8 mouse cellular contexts compared by ENCODE assay signal in genomic region chr19:24554425-24554824, GRCm38 (mm10). TPM values are rescaled to one million over a fixed set of nuclear protein-coding genes. Genes with fewer than 3 reads are reported as not detected.
DNase-seq lines count a peak whose midpoint lies in the region; ATAC-seq lines count a peak whose summit lies in the region.

No protein-coding gene starts in this region.

- no peak overlapping the region; the same call in 1 of the 2 replicates for H3K27ac ChIP-seq in kidney, embryonic 14.5 days (ENCODE audit: low read depth, low read length)
- no peak overlapping the region for H3K27ac ChIP-seq in embryonic facial prominence, embryonic 10.5 days (replicated peaks)
- H3K27ac ChIP-seq in hindbrain, embryonic 11.5 days (ENCODE audit: low read depth, low read length) = no peak overlapping the region
- H3K27ac ChIP-seq in midbrain, embryonic 13.5 days = no peak overlapping the region

- H3K27me3 ChIP-seq in kidney, embryonic 14.5 days (ENCODE audit: control insufficient read depth, insufficient read depth, low read length) = no peaks in the 10 kb centered on the region; the same call in none of the 2 replicates
- H3K27me3 ChIP-seq in embryonic facial prominence, embryonic 10.5 days (replicated peaks; ENCODE audit: low read depth, poor library complexity, severe bottlenecking) = peaks cover 62% of the 10 kb centered on the region
- peaks cover 9% of the 10 kb centered on the region for H3K27me3 ChIP-seq in hindbrain, embryonic 11.5 days (ENCODE audit: control insufficient read depth, insufficient read depth, low read length)
- H3K27me3 ChIP-seq in midbrain, embryonic 13.5 days = peaks cover 37% of the 10 kb centered on the region

- DNase-seq in kidney, postnatal 10 days = no peak
- no peak for DNase-seq in embryonic facial prominence, embryonic 10.5 days (ENCODE audit: low spot score)
- no peak for DNase-seq in hindbrain, embryonic 11.5 days (ENCODE audit: low spot score)
- no peak for DNase-seq in spleen, postnatal 36 days (ENCODE audit: low spot score in 2 of 2)
- no peak for DNase-seq in gastrocnemius, postnatal 36 days
- no peak for DNase-seq in layer of hippocampus, postnatal 14 days (ENCODE audit: low spot score in 2 of 2)

- ATAC-seq in kidney, embryonic 14.5 days (ENCODE audit: low FRiP score, low TSS enrichment) = no peak
- no peak for ATAC-seq in hindbrain, embryonic 11.5 days (ENCODE audit: low FRiP score)
- no peak for ATAC-seq in midbrain, embryonic 13.5 days

- H3K36me3 ChIP-seq in kidney, embryonic 14.5 days (ENCODE audit: control insufficient read depth, insufficient read depth, low read length) = no peaks in the 10 kb centered on the region
- no peaks in the 10 kb centered on the region for H3K36me3 ChIP-seq in embryonic facial prominence, embryonic 10.5 days (replicated peaks)
- H3K36me3 ChIP-seq in hindbrain, embryonic 11.5 days (ENCODE audit: control insufficient read depth, insufficient read depth, low read length) = no peaks in the 10 kb centered on the region
- H3K36me3 ChIP-seq in midbrain, embryonic 13.5 days = no peaks in the 10 kb centered on the region

- peak overlapping the region; percentile 94 for H3K4me2 ChIP-seq in kidney, embryonic 14.5 days (replicated peaks; ENCODE audit: low read depth, low read length)
- peak overlapping the region; percentile 91 for H3K4me2 ChIP-seq in hindbrain, embryonic 11.5 days (replicated peaks; ENCODE audit: low read depth, low read length)
- H3K4me2 ChIP-seq in midbrain, embryonic 13.5 days (replicated peaks) = peak overlapping the region; percentile 99

- intact Hi-C loops in gastrocnemius, postnatal 36 days (cut with DNase I) = no loop called here

- WGBS in kidney, embryonic 14.5 days = 20% methylated on average over 4 of the region's 4 CpGs
- 34% methylated on average over 4 of the region's 4 CpGs for WGBS in embryonic facial prominence, embryonic 10.5 days
- WGBS in hindbrain, embryonic 11.5 days = 31% methylated on average over 4 of the region's 4 CpGs
- 20% methylated on average over 4 of the region's 4 CpGs for WGBS in midbrain, embryonic 13.5 days

- H3K9ac ChIP-seq in kidney, embryonic 14.5 days (ENCODE audit: low read depth, low read length) = no peak overlapping the region
- no peak overlapping the region for H3K9ac ChIP-seq in hindbrain, embryonic 11.5 days (ENCODE audit: low read depth, low read length)
- H3K9ac ChIP-seq in midbrain, embryonic 13.5 days (replicated peaks) = no peak overlapping the region

- peak overlapping the region; percentile 83; the same call in 1 of the 2 replicates for H3K4me3 ChIP-seq in kidney, embryonic 14.5 days (ENCODE audit: low read length)
- peak overlapping the region; percentile 87 for H3K4me3 ChIP-seq in embryonic facial prominence, embryonic 10.5 days
- H3K4me3 ChIP-seq in hindbrain, embryonic 11.5 days (ENCODE audit: low read depth, low read length) = peak overlapping the region; percentile 82
- no peak overlapping the region for H3K4me3 ChIP-seq in midbrain, embryonic 13.5 days (replicated peaks)

- no peaks in the 10 kb centered on the region for H3K9me3 ChIP-seq in kidney, embryonic 14.5 days (ENCODE audit: control insufficient read depth, low read length)
- H3K9me3 ChIP-seq in embryonic facial prominence, embryonic 10.5 days = no peaks in the 10 kb centered on the region
- H3K9me3 ChIP-seq in hindbrain, embryonic 11.5 days (ENCODE audit: control insufficient read depth, low read length) = no peaks in the 10 kb centered on the region
- H3K9me3 ChIP-seq in midbrain, embryonic 13.5 days = no peaks in the 10 kb centered on the region

- 0 out of 2 replicates have a peak, but pooled peaks cover 13% of the 10 kb centered on the region for H3K4me1 ChIP-seq in kidney, embryonic 14.5 days (ENCODE audit: control insufficient read depth, insufficient read depth, low read length)
- H3K4me1 ChIP-seq in embryonic facial prominence, embryonic 10.5 days = peaks cover 39% of the 10 kb centered on the region
- no peaks in the 10 kb centered on the region; the same call in none of the 2 replicates for H3K4me1 ChIP-seq in hindbrain, embryonic 11.5 days (replicated peaks; ENCODE audit: control insufficient read depth, insufficient read depth, low read length)
- peaks cover 24% of the 10 kb centered on the region for H3K4me1 ChIP-seq in midbrain, embryonic 13.5 days (replicated peaks)

RNA-seq across cellular contexts. Expression of gene Pip5k1b, which starts 1.2 kb away (rescaled TPM):
- polyA plus RNA-seq in kidney, embryonic 14.5 days (2014; fragmentation: Nextera tagmentation; extraction: Ambion mirVana) = 3.1 and 3.3 TPM in 2 replicates
- polyA plus RNA-seq in embryonic facial prominence, embryonic 10.5 days (2016; fragmentation: Nextera tagmentation; extraction: Ambion mirVana) = 1.1 and 1.2 TPM in 2 replicates
- polyA plus RNA-seq in hindbrain, embryonic 11.5 days (2014; fragmentation: Nextera tagmentation; extraction: Ambion mirVana) = 2.0 and 2.2 TPM in 2 replicates
- polyA plus RNA-seq in midbrain, embryonic 13.5 days (2015; fragmentation: Nextera tagmentation; extraction: Ambion mirVana) = 1.3 TPM in 2 replicates
- under 1 TPM; 0.44 to 0.46 TPM for total RNA-seq in gastrocnemius, postnatal 36 days (2021)
- total RNA-seq in layer of hippocampus, postnatal 14 days (2021) = 10 to 100 TPM; 37.0 to 40.3 TPM
